Mouse (Mus musculus): ENCODE measurements around the gene Slc25a19.

DNA sequence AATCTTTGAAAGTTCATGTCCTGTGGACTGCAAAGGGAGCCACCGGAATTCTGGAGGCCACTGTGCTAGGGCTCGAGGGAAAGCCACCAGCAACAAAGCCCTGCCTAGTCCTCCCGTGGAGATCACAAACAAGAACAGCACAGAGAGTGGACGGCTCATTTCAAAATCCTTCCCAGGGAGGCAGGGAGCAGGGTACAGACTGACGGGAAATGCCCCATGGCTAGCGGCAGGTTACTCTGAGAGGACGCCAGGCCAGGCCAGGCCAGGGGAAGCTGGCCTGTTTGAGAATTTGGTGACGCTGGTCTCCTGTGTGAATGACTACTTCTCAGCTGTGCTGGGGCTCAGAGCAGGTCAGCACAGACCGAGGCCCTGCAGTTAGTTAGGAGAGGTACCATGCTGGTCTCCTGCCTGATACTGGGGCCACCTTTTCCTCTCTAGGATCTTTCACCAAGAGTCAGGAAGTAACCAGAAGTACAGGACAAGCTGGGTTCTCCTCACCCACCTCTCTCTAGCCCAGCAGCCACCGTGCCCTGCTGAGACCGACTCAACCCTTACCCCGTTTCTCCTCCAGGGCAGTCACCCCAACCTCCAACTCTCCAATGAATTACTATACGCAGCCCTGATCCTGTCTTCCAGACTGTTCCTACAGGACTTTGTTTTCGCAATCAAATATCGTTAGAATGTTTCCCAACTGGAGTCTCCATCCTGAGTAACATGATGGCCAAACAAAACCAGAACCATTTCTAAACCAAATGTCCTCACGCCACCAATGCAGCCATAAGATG is 9.2 kb downstream of the Slc25a19 start:
- TF ChIP-seq POLR2A (IDR thresholded peaks at IDR 0.05; ENCODE audit: extremely low read depth, insufficient read depth, low read length) (no peak), CTCF (IDR thresholded peaks at IDR 0.05; ENCODE audit: extremely low read depth, insufficient read depth, low read length) (no peak)
